Mouse (Mus musculus) spleen, postnatal 10 days (tissue): ENCODE data around the gene Sec24b.

ENCODE experiments used
- DNase-seq, 2 experiments: peaks; one replicate each; pipeline ENCODE4 v3.0.0; 2021 to 2022; ENCODE audit warnings: low spot score in 2 of 2

Gene Sec24b

DNA sequence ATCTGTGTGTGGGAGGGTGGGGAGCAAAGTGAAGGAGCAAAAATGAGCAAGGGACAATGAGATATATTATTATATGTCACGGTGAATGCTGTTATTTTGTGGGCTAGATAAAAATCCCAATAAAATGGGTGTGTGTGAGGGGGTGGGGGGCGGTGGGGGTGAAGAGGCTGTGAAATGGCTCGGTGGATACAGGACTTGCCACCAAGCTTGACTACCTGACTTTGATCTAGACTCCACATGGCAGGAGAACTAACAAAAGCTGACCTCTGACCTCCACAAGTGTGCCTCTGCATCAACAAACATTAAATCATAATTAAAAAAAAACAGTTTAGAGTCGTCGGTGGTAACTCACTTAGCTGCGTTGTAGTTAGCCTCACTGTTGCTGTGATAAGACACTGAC lies 81.8 kb downstream of the Sec24b start:
- no peak for DNase-seq

DNA sequence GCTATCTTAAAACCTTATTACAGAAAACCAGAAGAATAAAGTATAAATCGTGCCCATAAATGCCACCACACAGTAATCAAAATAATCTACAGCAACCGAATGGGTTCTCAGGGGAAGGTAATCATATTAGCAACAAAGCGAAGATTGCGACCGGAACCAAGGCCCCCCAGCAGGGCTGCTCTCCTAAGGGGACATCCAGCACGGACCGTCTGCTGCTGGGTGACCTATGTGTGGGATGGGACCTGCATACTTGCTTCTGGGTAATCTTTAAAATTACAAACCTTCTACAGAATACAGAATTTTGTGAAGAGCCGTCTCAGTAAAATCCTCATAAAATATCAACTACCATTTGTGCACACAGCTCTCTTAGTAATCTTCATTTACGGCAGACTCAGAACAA lies 82.6 kb downstream of the Sec24b start:
- no peak for DNase-seq

DNA sequence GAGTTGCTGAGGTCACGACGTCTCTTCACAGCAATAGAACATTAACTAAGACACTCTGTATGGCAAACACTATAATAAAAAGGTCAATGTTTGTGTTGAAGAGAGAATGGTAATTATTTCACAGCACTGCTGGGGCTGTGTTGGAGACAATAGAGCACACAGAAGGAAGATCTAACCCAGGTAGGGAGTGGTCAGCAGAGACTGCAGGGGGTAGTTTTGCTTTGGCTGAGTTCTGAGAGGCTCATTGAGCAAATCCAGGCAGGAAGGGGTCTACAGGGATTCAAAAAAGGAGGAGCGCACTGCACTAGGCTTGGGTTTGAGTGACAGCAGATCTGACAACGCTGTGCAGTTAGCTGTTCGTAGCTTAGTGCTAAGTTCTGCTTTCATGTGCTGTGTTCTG lies 85.0 kb downstream of the Sec24b start:
- no peak for DNase-seq

DNA sequence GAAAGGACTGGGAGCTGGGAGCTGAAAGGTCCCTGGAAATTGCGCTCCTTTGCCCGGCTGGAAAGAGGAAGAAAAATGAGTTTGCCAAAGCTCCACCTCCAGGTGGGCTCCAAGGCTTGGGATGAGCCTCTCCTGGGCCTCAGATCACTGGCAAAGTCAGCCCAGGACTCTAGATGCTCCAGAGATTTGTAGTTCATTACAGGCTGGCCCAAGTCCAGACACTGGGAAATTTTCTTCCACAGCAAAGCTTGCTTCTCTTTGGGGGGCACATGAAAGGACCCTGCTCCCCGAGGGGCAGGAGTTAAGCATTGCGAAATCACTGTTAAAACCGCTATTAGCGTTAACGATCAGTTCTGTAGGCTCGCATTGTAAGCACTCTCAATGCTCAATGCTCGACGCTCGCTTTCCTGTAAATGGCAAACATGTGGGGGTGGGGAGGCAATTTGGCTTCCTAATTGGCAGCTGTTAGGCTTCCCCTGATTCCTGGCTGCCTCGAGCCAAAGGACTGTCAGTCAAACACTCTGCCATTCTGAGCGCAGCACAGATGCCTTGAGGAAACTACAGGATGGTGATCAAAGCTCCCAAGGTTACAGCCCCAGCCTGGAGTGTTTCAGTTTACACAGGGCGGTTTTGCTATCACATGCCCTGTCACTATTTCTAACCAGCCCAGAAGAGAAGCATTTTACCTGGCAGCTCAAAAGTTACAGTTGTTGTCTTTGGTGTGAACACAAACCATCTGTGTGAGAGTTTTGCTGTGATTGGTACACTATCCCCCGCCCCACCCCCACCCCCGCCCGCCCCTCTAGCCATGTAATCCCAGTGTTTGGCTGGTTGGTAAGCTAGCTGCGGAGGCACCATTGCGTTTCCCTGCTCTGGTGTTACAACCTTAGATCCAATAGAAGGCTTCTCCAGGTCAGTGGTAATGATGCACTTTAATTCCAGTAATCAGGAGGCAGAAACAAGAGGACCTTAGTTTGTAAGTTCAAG lies 90.5 kb downstream of the Sec24b start:
- DNase-seq: no peak

DNA sequence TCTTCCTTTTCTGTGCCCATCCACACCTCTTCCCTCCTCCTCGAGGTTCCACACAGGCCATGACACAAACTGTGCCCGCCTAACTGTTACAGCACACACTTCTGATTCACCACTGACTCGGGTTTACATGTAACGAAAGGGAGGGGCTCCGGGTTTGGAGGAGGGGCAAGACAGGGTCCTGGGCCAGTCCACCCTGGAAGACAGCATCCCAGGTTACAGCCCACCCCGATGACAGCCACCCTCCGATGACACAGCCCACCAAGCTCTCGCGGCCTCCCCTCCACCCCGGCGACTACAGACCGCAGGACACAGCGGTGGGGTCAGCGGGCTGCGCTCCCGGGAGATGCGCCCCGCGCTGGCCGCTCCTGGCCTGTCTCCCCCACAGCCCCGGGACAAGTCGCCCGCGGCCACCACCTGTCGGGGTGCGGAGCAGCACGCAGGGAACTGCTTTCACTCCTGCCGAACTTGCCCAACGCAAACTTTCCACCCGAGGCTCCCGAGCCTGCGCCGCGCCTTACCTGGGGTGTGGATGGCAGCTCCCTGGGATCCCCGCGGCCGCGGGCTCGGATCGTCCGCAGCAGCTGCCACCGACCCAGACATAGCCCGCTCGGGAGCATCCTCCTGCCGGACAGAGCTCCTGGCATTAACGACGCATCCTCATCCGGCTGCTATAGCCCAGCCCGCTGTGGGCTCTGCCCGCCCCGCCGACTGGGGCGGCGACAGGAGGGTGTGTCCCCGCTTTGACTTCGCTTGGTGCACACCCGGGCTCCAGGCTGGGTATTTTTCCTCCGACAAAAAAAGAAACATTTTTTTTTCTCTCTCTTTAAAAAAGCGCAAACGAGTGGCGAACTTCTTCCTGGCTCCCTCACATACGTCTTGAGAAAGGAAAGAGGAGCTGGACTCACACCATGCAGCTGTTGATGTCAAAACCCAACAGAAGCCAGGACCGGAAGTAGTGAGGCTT lies 91.6 kb downstream of the Sec24b start, which contains the start of gene Mcub:
Gene Mcub, minus strand, starts transcription at position 775 of the 964 bp plus-strand sequence.
- peak; percentile 10 to 50 for DNase-seq

DNA sequence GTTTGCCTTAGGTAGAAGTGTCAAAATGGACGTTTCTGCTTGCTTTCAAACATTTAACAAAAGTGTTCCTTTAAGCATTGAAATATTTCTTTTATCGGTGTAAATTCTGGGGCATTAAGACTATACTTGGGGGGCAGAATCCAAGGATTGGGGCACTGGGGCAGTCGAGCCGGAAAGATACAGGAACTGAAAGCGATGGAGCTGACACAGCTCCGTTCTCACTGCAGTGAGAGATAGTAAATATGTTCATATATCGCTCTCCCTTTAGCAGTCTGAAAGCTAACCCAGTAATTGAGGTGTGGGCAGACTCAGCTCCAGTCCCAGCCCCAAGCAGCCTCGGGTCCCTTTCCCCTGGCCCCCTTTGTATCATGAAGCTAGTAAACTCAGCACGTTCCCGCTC lies 92.3 kb downstream of the Sec24b start:
- no peak for DNase-seq

DNA sequence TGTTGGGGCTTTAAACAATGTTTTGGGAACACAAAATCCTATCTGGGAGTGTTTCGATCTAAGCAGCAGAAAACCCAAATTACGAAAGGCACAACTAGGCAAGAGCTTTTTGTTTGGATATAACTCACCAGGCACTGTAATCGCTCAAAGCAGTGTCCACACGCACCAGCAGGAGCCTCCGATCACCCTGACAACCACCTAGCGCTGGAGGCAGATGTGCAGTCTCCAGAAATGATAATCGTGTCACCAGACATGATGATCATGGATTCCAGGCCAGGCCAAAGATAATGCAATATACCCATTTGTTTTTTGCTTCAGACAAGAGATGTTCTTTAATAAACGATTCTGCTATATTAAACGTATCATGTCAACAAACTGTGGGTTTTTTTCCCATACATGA lies 93.5 kb downstream of the Sec24b start:
- DNase-seq: no peak

DNA sequence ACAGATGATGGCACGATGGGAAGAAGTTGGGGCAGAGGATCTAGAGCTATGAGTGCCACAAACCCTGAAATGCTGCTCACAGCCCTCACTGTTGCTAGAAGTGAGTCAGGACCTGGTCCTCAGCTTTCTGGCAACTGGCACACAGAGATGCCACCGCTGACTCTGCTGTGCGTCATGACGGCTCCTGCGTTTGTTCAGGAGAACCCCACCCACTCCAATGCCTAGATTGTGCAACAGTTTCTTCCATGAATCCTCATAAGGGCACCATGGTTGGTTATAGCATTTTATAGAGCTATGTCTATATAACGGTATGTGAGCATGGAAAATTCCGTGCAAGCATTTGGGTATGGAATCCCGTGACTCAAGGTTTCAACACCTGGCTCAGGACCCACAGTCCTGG lies 96.7 kb downstream of the Sec24b start:
- DNase-seq: no peak

DNA sequence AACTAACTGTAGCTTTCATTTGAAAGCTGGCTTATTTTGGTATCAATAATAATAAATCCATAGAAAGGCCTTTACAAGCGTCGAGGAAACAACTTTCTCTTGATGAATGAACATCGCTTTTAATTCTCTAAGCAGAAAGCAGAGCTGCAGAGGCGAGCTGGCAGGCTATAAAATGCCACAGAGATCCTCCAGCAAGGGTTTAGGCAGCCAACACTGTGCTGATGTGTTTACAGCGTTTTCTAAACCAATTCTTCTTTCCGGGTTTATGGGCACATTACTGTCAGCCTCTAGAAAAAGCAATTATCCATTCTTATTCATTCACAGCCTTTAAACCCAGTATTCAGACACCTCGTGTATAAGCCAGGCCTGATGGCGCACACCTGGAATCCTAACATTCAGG lies 98.8 kb downstream of the Sec24b start:
- DNase-seq: no peak

DNA sequence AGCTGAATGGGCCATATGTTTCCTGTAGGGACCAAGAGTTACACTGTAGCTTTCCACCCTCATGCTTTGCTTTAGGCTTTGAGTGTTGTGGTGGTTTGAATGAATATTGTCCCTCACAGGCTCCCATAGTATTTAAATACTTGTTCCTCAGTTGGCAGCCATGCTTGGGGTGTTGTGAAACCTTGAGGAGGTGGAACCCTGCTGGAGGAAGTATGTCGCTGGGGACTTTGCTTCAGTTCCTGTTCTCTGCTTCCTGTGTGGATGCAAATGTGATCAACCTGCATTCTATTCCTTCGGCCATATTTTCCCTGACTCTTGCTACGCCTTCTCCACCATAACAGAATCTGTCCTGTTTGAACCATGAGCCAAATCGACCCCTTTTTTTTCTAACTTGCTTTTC lies 108.1 kb downstream of the Sec24b start:
- DNase-seq: no peak

DNA sequence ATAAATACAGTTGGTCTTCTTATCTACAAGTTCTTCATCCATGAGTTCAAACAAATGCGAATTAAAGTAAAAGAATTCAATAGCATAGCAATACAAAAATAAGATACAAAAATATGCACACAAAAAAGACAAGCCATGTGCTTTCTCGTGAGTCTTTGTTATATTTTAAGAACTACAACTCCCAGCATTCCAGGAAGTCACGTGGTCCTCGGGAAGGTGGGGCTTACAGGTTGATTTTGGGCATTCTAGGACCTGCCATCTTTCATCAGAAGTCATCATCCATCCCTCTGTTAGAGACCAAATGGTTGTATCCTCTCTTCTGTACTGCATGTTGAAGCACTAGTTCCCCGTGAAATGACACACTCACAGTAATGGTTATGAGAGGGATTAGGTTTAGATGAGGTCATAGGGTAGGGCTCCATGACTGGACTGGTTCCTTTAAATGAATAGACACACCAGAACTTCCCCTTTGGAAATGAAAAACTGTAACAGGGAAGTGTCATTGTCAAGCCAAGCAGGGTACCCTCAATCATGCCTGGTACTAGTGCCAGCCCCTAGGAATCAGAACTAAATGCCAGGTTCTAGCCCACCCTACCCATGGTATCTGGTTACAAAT lies 112.1 kb downstream of the Sec24b start:
- no peak for DNase-seq

DNA sequence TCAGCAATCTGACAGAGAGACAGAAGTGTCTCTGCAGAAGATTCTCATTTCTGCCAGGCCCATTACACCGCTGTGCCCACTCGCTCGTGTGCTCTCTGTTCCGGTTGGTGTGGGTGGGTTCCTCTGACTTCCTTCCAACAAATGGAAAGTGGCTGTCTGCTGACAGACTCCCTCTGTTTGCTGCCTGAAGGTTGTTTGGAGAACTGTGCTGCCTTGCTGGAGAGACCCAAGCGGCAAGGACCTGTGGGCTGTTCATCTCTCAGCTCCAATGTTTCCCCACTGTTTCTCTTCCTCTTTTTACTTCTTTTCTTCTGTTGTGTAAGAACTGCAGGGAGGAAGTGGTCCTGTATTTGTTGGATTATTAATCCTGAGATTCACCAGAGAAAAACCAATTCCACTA lies 113.0 kb downstream of the Sec24b start:
- DNase-seq: peak in 1 of 2 experiments; percentile 16

DNA sequence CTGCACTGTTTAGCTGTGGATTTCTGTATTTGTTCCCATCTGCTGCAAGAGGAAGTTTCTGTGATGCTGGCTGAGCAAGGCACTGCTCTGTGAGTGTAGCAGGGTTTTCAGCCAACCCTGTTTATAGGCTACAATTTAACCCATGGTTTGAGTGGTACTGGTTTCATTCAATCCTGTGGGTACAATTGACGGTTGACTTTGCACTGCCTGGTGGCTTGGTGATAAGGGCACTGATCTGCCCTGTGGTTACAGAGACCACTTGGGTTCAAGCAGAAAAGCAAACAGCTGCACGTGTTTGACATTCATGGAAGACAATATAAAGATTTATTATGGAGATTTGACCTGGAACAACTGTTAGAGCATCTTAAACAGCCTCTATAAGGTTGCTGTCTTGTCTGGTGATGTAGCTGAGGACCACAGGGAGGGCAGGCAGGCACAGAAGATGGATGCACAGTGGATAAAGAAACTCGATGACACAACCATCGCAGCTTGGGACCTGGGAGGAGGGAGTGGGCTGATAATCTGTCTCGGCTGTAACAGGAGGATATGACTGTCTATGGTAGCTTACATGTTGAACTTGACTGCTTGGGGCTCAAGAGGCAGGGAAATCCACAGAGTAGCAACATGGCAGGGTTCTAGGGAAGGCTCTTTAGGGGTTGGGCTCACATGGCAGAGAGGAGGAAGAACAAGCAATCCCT lies 115.0 kb downstream of the Sec24b start:
- DNase-seq: no peak

DNA sequence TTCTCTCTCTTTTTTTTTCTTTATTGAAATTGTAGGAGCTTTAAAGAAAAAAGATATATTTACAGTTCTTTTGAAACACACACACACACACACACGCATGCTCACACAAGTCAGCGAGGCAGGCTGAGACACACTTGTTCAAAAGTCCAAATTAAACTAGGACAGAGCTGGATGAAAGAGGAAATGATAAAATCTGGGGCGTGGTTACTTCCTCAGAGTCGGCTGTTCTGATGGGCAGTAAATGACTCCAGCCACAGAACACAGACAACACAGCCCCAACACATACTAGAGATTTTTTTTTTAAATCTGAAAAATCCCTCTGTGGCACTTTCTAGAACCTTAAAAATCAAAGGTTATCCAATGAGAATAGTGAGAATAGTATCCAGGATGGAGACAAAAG lies 117.5 kb downstream of the Sec24b start:
- DNase-seq: no peak

DNA sequence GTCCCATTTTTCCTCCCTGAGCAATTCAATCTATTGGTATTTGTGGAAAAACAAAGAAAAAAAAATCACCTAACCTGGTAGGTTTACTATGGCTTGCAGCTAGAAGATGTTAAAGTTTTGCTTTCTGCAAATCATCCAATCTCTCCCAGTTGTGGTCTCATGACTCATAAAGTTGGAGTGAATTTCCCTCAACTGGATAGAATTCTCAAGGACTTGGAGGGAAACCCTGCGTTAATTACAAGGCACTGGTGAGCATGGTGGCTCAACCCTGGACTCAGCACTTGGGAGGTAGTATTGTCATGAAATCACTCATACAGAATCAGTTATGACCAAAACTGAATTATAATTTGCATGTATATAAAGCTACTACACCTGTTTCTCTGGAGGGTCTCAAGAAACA lies 120.1 kb downstream of the Sec24b start:
- DNase-seq: no peak

DNA sequence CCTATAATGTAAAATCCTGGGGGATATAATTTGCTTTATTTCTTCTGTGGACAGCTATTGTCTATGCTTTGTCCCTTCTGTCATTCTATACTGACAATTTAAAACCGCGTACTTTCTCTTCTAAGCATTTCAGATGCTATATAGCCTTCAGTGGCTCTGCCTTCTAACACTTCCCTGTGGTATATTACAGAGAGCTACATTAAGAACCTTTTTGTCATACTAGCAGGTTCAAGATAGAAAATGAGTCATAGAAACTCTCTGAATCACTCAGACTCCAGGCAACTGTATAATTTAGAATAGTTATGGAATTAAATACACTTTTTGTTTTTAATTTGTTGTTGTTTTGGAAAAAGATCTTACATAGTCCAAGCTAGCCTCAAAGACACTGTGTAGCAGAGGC lies 120.6 kb downstream of the Sec24b start:
- DNase-seq: no peak

DNA sequence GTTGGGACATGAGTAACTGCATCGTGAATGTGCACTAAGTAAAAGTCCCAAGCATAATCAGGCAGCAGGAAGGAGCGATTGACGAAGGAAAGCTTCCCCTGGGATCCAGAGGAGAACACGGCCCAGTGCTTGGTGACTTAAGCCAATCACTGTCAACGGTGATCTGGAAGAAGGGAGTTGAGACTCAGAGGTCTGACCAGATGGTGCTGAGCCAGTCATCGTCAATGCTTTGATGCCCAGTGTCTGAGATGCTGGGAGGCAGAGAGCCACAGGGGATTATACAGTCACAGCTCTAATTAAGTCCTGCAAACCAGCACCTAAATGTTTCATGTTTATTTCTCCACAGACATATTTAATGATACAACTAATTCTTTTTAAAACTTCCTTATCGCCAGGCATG lies 122.3 kb downstream of the Sec24b start:
- DNase-seq: no peak

DNA sequence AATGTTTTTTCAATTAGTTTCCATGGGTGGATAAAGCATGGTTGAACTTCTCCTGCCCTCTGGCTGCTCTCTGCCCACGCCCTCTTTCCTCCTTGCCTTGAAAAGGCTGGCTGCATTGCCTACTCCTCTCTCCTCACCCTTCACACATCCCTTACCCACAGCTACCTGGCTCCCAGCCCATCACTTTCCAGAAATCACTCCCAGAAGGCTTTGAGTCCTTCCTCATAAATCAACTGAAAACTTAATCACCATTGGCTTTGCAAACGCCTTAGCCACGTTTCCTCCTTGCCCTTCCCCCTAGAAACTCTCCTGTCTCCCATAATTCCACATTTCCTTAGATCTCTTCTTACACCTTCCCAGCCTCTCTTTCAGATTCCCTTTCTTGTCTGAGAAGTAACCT lies 123.5 kb downstream of the Sec24b start:
- DNase-seq: no peak

DNA sequence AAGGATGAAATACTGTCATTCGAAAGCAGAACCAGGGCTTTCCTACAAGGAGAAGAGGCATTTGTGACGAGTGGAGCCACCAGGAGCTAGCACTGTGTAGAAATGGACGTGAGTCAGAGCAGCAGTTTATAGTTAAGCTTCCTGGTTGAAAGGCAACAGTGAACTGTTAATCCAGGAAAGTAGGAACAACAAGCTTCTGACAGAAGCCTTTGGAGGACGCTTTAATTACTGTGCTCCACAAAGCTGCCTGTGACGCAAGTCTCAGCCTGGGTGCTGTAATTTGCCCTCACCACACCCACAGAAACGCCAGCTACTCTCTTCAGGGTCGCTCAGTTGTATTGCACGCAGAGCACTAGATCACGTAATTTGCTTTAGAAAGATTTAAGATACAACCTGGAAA lies 124.8 kb downstream of the Sec24b start:
- no peak for DNase-seq
